Mouse (Mus musculus): ENCODE measurements at regions not wholly inside any gene's neighbourhood (a gene's known extent, or its start where the extent isn't known, plus 50 kb on each side); places are given as distances from the start of the nearest gene placed in this dataset.

GRCm38 (mm10) chr16:54592643-54593042 is 705.1 kb downstream of the Zpld1 start:
- 55% methylated on average over 2 of the region's 2 CpGs for WGBS
- DNase-seq (ENCODE audit: low spot score, missing footprints) (no peak), ATAC-seq (ENCODE audit: low FRiP score) (no peak)
- Histone ChIP-seq H3K9ac (ENCODE audit: low read length) (no peak overlapping the region), H3K9me3 (ENCODE audit: control insufficient read depth, low read length) (no peaks in the 10 kb centered on the region), H3K27ac (ENCODE audit: low read depth, low read length) (no peak overlapping the region), H3K4me1 (ENCODE audit: control insufficient read depth, insufficient read depth, low read length) (no peaks in the 10 kb centered on the region), H3K4me2 (no peak overlapping the region), H3K4me3 (ENCODE audit: low read depth, low read length) (no peak overlapping the region), H3K36me3 (ENCODE audit: control insufficient read depth, insufficient read depth, low read length) (no peaks in the 10 kb centered on the region), H3K27me3 (ENCODE audit: control insufficient read depth, insufficient read depth, low read length) (no peaks in the 10 kb centered on the region)
